Mouse (Mus musculus): Measurements from ENCODE around the gene Efna3. TPM values are rescaled to one million over a fixed set of nuclear protein-coding genes. Genes with fewer than 3 reads are reported as not detected.

Efna3 gene
- polyA plus RNA-seq, 1 experiment from 2014 or later, result 30.1 TPM

DNA sequence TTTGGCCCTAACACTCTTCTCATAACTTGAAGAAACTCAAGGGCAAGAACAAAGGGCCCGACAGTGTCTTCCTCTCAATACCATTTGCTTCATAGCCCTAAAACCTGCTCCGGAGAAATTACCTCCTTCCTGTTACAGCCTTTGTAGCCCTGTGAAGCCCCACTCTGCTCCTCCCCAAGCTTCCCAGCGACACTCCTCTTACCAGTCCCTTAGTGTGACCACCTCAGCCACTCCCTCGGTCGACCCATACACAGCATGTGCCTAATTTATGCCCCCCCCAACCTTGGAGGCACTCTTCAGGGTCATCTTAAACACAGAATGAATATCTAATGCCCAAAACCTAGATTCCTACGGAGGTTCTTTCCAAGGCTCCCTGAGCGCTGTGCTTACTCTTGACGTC, 44.1 kb downstream of the Efna3 start:
- H3K27ac ChIP-seq (ENCODE audit: low read depth, low read length), result no peak overlapping the region

DNA sequence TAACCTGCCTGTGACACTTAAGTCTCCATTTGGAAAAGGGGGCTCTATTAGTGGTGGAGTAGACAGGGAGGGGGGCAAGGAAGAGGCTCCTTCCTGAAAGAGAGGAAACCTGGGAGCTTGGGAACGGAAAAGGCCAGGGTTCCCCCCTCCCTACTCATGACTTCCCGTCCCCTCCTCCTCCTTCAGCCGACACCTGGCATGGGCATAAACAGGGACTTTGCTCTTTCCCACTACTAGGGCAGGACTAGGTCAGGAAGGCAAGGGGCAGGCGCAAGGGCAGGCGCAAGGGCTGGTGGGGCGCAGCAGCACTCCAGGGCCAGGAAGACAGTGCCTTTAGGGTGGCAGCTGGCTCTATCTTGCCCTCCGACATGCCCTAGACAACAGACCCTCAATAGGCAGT, 44.7 kb downstream of the Efna3 start:
- Histone ChIP-seq H3K4me3 (ENCODE audit: low read depth, low read length) (no peak overlapping the region), H3K4me2 (ENCODE audit: low read length) (peak overlapping the region; percentile 88; the same call in 1 of the 2 replicates), H3K27me3 (replicated peaks; ENCODE audit: control insufficient read depth, insufficient read depth, low read length) (0 out of 2 replicates have a peak, but pooled peaks cover 13% of the 10 kb centered on the region), H3K36me3 (ENCODE audit: control insufficient read depth, insufficient read depth, low read length) (no peaks in the 10 kb centered on the region), H3K4me1 (ENCODE audit: control insufficient read depth, insufficient read depth, low read length) (peaks cover 15% of the 10 kb centered on the region), H3K9ac (ENCODE audit: low read length) (no peak overlapping the region), H3K9me3 (replicated peaks; ENCODE audit: control insufficient read depth, low read length) (no peaks in the 10 kb centered on the region), H3K27ac (ENCODE audit: low read depth, low read length) (no peak overlapping the region)
- 87% methylated on average over 7 of the region's 7 CpGs for WGBS
- no peak for DNase-seq (ENCODE audit: low spot score)
- no peak for ATAC-seq

More for the DNA sequence above, 44.1 kb downstream of the Efna3 start:
- Histone ChIP-seq H3K4me3 (ENCODE audit: low read depth, low read length) (peak overlapping the region; percentile 41), H3K4me2 (ENCODE audit: low read length) (peak overlapping the region; percentile 88), H3K9me3 (replicated peaks; ENCODE audit: control insufficient read depth, low read length) (no peaks in the 10 kb centered on the region), H3K9ac (ENCODE audit: low read length) (peak overlapping the region; percentile 60; the same call in 1 of the 2 replicates), H3K4me1 (ENCODE audit: control insufficient read depth, insufficient read depth, low read length) (peaks cover 15% of the 10 kb centered on the region), H3K27me3 (replicated peaks; ENCODE audit: control insufficient read depth, insufficient read depth, low read length) (0 out of 2 replicates have a peak, but pooled peaks cover 13% of the 10 kb centered on the region), H3K36me3 (ENCODE audit: control insufficient read depth, insufficient read depth, low read length) (no peaks in the 10 kb centered on the region)
- no peak for ATAC-seq
- DNase-seq (ENCODE audit: low spot score), result no peak
- 32% methylated on average over 8 of the region's 8 CpGs for WGBS

DNA sequence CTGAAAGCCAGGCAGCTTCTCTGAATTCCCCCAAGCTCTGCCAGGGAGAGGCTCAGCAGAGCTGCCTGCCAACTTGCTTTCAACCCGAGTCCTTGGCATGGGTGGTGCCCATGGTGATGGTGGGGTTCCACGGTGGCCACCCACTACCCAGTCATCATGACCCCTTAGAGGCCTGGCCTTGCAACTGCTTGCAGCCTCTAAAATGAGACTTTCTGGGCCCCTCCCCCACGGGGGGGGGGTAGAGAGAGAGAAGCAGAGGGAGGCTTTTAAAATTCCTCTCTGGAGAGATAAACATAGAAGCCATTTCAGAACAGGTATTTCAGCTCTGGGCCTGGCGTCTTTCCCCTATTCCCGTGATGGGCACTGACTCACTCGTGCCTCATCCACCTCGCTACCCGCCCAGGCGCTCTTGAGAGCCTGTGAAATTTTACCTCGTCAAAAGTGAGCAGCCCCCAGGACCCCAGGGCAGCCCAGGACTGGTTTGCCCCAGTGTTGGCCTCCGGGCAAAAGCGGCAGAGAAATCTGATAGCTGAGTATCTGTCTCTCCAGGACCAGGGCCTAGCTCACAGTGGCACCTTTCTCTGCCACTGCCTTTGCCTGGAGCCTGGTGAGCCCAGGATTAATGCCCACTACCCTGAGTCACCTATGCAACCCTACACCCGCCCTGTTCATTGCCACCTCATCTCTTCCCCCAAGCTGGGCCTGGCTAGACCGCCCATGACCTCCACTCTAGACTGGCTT, 45.3 kb downstream of the Efna3 start:
- WGBS, result 61% methylated on average over 14 of the region's 14 CpGs
- DNase-seq (ENCODE audit: low spot score), result no peak
- Histone ChIP-seq H3K9ac (ENCODE audit: low read length) (0 out of 2 replicates have a peak overlapping the region, but pooled peaks have one; percentile 29), H3K36me3 (ENCODE audit: control insufficient read depth, insufficient read depth, low read length) (no peaks in the 10 kb centered on the region), H3K4me2 (ENCODE audit: low read length) (peak overlapping the region; percentile 16), H3K9me3 (replicated peaks; ENCODE audit: control insufficient read depth, low read length) (no peaks in the 10 kb centered on the region), H3K27me3 (replicated peaks; ENCODE audit: control insufficient read depth, insufficient read depth, low read length) (0 out of 2 replicates have a peak, but pooled peaks cover 13% of the 10 kb centered on the region), H3K4me1 (ENCODE audit: control insufficient read depth, insufficient read depth, low read length) (peaks cover 15% of the 10 kb centered on the region), H3K4me3 (ENCODE audit: low read depth, low read length) (no peak overlapping the region), H3K27ac (ENCODE audit: low read depth, low read length) (no peak overlapping the region)
- no peak for ATAC-seq

- Histone ChIP-seq H3K9ac (ENCODE audit: low read length) (no peak overlapping the region), H3K4me1 (ENCODE audit: control insufficient read depth, insufficient read depth, low read length) (peaks cover 11% of the 10 kb centered on the region), H3K27ac (ENCODE audit: low read depth, low read length) (no peak overlapping the region), H3K9me3 (replicated peaks; ENCODE audit: control insufficient read depth, low read length) (no peaks in the 10 kb centered on the region), H3K4me3 (ENCODE audit: low read depth, low read length) (no peak overlapping the region), H3K36me3 (ENCODE audit: control insufficient read depth, insufficient read depth, low read length) (no peaks in the 10 kb centered on the region), H3K27me3 (replicated peaks; ENCODE audit: control insufficient read depth, insufficient read depth, low read length) (0 out of 2 replicates have a peak, but pooled peaks cover 11% of the 10 kb centered on the region), H3K4me2 (ENCODE audit: low read length) (no peak overlapping the region)
- 92% methylated on average over 13 of the region's 13 CpGs for WGBS
- DNase-seq (ENCODE audit: low spot score), result no peak
- ATAC-seq, result no peak
These were observed 46.7 kb downstream of the Efna3 start for GRCm38 (mm10) chr3:89276061-89276460.

DNA sequence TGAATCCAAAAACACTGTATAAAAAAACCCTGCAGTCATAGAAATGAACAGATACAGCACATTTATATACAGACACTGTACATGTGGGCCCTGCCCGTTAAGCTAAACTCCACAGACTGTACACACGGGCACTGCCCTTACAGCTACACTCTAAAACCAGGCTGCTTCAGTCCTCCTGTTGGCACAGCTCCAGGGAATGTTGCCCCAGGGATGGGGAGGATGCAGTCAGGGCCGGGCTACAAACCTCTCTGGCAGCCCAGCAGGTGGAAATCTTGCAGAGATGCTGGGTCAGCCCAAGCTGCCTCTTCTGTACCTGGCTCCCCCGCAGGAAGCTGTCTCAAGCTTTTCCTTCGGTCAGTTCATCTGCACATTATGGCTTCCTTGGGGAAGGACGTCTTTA, 51.0 kb downstream of the Efna3 start:
- Histone ChIP-seq H3K4me2 (ENCODE audit: low read length) (no peak overlapping the region), H3K9ac (ENCODE audit: low read length) (no peak overlapping the region), H3K4me1 (ENCODE audit: control insufficient read depth, insufficient read depth, low read length) (peaks cover 19% of the 10 kb centered on the region), H3K4me3 (ENCODE audit: low read depth, low read length) (no peak overlapping the region), H3K9me3 (replicated peaks; ENCODE audit: control insufficient read depth, low read length) (no peaks in the 10 kb centered on the region), H3K36me3 (ENCODE audit: control insufficient read depth, insufficient read depth, low read length) (no peaks in the 10 kb centered on the region), H3K27me3 (replicated peaks; ENCODE audit: control insufficient read depth, insufficient read depth, low read length) (no peaks in the 10 kb centered on the region), H3K27ac (ENCODE audit: low read depth, low read length) (no peak overlapping the region)
- DNase-seq (ENCODE audit: low spot score) (no peak), ATAC-seq (no peak)
- 51% methylated on average over 6 of the region's 6 CpGs for WGBS

- no peaks in the 10 kb centered on the region for H3K9me3 ChIP-seq (replicated peaks; ENCODE audit: control insufficient read depth, low read length)
- DNase-seq (ENCODE audit: low spot score) (peak; percentile 45), ATAC-seq (no peak)
- H3K4me1 ChIP-seq (ENCODE audit: control insufficient read depth, insufficient read depth, low read length), result peaks cover 19% of the 10 kb centered on the region
- WGBS, result 58% methylated on average over 6 of the region's 6 CpGs
- peak overlapping the region; percentile 50 for H3K4me3 ChIP-seq (ENCODE audit: low read depth, low read length)
- peak overlapping the region; percentile 48; the same call in 1 of the 2 replicates for H3K27ac ChIP-seq (ENCODE audit: low read depth, low read length)
- peak overlapping the region; percentile 77 for H3K9ac ChIP-seq (ENCODE audit: low read length)
- H3K27me3 ChIP-seq (replicated peaks; ENCODE audit: control insufficient read depth, insufficient read depth, low read length), result no peaks in the 10 kb centered on the region
- H3K36me3 ChIP-seq (ENCODE audit: control insufficient read depth, insufficient read depth, low read length), result no peaks in the 10 kb centered on the region
- H3K4me2 ChIP-seq (ENCODE audit: low read length), result peak overlapping the region; percentile 87
These were observed 51.9 kb downstream of the Efna3 start for GRCm38 (mm10) chr3:89270891-89271290.

GRCm38 (mm10) chr3:89270051-89270755, 52.6 kb downstream of the Efna3 start, which contains the start of gene Slc50a1:
Gene Slc50a1 (minus strand): TSS chr3:89270570.
- H3K4me1 ChIP-seq (ENCODE audit: control insufficient read depth, insufficient read depth, low read length), result peaks cover 19% of the 10 kb centered on the region

GRCm38 (mm10) chr3:89268916-89269315, 53.8 kb downstream of the Efna3 start:
- DNase-seq (ENCODE audit: low spot score) (no peak), ATAC-seq (no peak)
- no peak overlapping the region for H3K4me2 ChIP-seq (ENCODE audit: low read length)
- no peak overlapping the region for H3K27ac ChIP-seq (ENCODE audit: low read depth, low read length)
- 49% methylated on average over 8 of the region's 8 CpGs for WGBS
- H3K36me3 ChIP-seq (ENCODE audit: control insufficient read depth, insufficient read depth, low read length), result no peaks in the 10 kb centered on the region
- H3K9me3 ChIP-seq (replicated peaks; ENCODE audit: control insufficient read depth, low read length), result no peaks in the 10 kb centered on the region
- no peak overlapping the region for H3K9ac ChIP-seq (ENCODE audit: low read length)
- peaks cover 19% of the 10 kb centered on the region for H3K4me1 ChIP-seq (ENCODE audit: control insufficient read depth, insufficient read depth, low read length)
- H3K27me3 ChIP-seq (replicated peaks; ENCODE audit: control insufficient read depth, insufficient read depth, low read length), result no peaks in the 10 kb centered on the region
- no peak overlapping the region for H3K4me3 ChIP-seq (ENCODE audit: low read depth, low read length)

More at GRCm38 (mm10) chr3:89270051-89270755, 52.6 kb downstream of the Efna3 start, which contains the start of gene Slc50a1:
- Histone ChIP-seq H3K36me3 (ENCODE audit: control insufficient read depth, insufficient read depth, low read length) (no peaks in the 10 kb centered on the region), H3K9me3 (replicated peaks; ENCODE audit: control insufficient read depth, low read length) (no peaks in the 10 kb centered on the region), H3K4me2 (ENCODE audit: low read length) (peak within 1 kb of the TSS; percentile 87), H3K4me3 (ENCODE audit: low read depth, low read length) (peak within 1 kb of the TSS; percentile 50), H3K27ac (ENCODE audit: low read depth, low read length) (peak within 1 kb of the TSS; percentile 48; the same call in 1 of the 2 replicates), H3K27me3 (replicated peaks; ENCODE audit: control insufficient read depth, insufficient read depth, low read length) (no peaks in the 10 kb centered on the region), H3K9ac (ENCODE audit: low read length) (peak within 1 kb of the TSS; percentile 77)
- 3% methylated on average over 39 of the region's 39 CpGs for WGBS
- DNase-seq (ENCODE audit: low spot score) (peak; percentile 76), ATAC-seq (peak; percentile 60)
